Mouse (Mus musculus): Measurements from ENCODE around the gene Cdk7.

- TF ChIP-seq ZNF384 (IDR thresholded peaks at IDR 0.05; ENCODE audit: low read depth, low read length) (no peak), HCFC1 (IDR thresholded peaks at IDR 0.05; ENCODE audit: low read depth, low read length) (no peak), CTCF (conservative IDR thresholded peaks at IDR 0.05 in 1 of 2, IDR thresholded peaks at IDR 0.05 in 1 of 2; ENCODE audit: low read depth in 2 of 2, low read length in 2 of 2) (no peak), NELFE (IDR thresholded peaks at IDR 0.05; ENCODE audit: low read depth, low read length) (no peak), NRF1 (IDR thresholded peaks at IDR 0.05; ENCODE audit: low read depth, low read length) (no peak), PAX5 (IDR thresholded peaks at IDR 0.05; ENCODE audit: low read length) (no peak), POLR2A (IDR thresholded peaks at IDR 0.05; ENCODE audit: low read depth, low read length) (no peak), EP300 (IDR thresholded peaks at IDR 0.05; ENCODE audit: low read length) (no peak), CHD2 (IDR thresholded peaks at IDR 0.05; ENCODE audit: low read length) (no peak), E2F4 (IDR thresholded peaks at IDR 0.05; ENCODE audit: insufficient replicate concordance, low read depth, low read length) (no peak), SMC3 (IDR thresholded peaks at IDR 0.05; ENCODE audit: low read depth, low read length) (no peak), MYC (IDR thresholded peaks at IDR 0.05; ENCODE audit: low read depth, low read length) (no peak)
These were observed 17.9 kb upstream of the Cdk7 start for GRCm38 (mm10) chr13:100748638-100749037.

Data from CH12.LX (cell line).